Mouse (Mus musculus) kidney, postnatal 4 days (tissue): ENCODE results near the gene Vti1b.
"Not testable (repeated sequence)": the region's sequence is repeated elsewhere in the genome, so short reads cannot be mapped to it uniquely, and the experiment has no call there.

Experiments
- DNase-seq, 2 experiments: peaks; one replicate each; pipeline ENCODE4 v3.0.0; 2021; ENCODE audit warnings: mixed read lengths in 2 of 2

Vti1b gene

DNA sequence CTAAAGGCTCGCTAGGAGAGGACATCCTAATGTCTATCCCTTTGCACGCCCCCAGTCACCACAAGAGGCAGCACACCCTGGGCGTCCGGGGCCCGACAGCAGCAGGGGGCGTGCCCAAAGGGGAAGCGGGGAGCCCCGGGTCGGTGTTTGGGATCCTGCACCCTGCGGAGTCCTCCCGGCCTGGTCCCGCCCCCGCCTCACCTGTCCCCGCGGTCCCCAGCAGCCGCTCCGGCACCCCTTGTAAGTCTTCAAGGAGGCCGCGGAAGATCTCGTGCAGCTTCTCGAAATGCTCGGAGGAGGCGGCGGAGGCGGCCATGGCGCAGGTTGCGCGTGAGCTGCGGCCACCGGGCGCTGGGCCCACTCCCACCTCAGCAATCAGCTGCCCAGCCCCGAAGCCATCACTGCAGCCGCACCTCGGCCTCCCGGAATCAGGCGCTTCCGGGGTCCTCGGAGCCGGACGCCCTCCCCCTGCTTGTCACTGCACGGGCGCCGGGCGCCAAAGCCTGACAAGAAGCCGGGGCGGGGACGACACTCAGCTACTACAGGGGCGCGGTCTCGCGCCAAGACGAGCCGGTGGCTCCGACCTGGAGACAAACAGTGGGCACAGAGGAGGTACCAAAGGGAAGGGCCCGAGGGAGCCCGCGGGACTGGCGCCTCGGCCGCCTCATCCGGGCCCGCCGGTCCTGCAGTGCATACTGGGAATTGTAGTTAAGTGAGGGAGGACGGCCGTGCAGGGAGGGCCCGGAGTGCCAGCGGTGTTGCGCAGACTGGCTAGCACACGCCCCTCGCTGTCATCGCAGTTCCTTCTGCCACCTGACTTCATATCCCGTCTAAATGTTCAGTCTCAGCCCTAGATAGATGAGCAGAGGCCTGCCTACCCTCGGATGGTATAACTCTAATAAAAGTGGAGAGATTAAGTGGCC, at the start of gene Vti1b:
Gene Vti1b (minus strand): TSS at position 649 of the 923 bp plus-strand sequence.
- peak; percentile 86 to 94 for DNase-seq

DNA sequence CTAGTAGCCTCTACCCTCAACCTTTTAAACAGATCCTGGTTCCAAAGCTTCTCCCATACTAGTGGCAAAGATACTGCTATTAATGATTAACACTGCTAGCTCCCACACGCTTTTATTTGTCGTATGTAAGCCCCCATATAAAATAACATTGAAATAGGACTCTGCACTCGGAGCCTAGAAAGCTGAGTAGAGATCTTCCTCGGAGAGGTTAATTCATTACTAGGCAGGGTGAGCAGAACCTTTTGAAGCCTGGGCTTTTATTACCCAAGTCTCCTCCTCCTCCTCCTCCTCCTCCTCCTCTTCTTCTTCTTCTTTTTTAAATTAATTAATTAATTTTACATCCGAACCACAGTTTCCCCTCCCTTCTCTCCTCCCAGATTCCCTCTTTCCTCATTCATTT, 45.0 kb upstream of the Vti1b start:
- no peak for DNase-seq

DNA sequence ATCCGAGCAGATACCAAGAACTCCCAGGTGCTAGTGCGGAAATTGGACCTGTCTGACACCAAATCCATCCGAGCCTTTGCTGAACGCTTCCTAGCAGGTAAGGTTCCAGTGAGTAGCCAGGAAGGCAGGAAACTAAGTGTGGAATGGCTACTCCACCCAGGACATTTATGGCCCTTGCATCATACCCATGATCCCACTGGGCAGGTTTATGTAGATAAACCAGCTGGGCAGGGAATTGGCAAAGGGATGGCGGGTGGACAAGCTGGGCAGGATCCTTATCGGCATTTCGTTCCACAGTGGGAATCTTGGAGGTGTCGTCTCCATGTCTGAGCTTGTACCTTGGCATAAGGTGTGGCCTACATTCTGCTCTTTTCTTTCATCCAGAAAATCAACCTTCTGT, 39.0 kb upstream of the Vti1b start:
- DNase-seq, result no peak

DNA sequence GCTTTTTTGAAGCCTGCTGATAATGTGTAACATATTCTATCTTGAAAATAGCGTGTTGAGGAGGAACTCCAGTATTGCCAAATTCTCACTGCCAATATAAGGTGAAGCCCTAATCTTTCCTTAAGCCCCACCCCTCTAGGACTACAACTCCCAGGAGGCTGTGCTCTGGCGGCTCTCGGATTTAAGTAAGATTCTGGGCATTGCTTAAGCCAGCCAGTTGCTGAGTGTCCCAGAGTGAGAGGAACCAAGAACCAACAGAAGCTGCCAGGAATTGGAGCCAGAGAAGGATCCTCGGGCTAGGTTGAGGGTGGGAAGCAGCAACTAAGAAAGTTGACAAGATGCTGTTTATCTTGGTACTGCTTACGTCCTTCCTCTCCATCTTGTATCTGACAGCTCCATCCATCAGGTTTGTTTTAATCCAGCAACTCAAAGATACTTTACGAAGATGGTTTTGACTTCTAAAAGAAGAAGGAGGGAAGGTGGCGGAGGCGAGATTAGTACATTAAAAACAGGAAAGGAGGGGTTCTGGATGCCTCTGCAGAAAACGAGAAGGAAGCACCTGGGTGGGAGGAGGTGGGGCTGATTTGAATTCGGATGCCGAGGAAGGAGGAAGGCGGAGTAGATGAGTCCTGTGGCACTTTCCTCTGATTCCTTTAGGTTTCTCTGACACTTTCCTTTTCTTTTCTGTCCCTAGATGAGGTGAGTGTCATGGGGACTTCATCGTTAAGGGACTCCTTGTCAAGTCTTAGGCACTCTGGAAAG, 36.4 kb upstream of the Vti1b start, which contains the start of gene Rdh12:
Gene Rdh12 (plus strand): TSS at position 212 of the 762 bp plus-strand sequence.
- peak; percentile 44 to 46 for DNase-seq

DNA sequence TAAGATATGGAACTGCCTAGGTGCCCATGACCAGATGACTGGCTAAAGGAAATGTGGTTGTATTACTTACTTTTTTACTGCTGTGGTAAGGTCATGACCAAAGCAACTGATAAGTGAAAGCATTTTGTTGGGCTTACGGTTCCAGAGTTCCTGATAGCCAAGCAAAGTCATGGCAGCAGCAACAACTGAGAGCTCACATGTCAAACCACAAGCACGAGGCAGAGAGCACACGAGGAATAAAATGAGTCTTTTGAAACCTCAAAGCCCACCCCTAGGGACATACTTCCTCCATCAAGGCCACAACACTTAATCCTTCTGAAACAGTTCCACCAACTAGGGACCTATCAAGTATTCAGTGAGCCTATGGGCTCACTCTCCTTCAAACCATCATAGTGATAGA, 29.4 kb upstream of the Vti1b start:
- DNase-seq, result no peak

DNA sequence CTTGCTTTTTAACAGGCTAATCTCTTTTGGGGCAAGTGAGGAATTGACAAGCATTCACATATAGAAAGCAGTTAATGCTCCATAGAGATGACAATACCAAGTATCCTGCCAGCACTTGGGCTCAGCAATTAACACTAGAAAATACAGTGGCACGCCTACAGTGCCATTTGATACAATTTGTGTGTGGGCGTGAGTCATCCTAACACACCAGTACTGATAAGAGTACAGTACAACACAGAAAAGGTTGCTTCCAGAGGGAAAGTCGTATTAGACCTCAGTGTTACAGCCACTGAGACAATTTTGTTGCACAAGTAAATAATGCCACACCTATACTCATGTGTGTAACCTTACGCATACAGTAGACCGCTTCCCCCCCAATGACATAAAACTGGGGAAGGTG, 24.6 kb upstream of the Vti1b start:
- DNase-seq, result no peak

DNA sequence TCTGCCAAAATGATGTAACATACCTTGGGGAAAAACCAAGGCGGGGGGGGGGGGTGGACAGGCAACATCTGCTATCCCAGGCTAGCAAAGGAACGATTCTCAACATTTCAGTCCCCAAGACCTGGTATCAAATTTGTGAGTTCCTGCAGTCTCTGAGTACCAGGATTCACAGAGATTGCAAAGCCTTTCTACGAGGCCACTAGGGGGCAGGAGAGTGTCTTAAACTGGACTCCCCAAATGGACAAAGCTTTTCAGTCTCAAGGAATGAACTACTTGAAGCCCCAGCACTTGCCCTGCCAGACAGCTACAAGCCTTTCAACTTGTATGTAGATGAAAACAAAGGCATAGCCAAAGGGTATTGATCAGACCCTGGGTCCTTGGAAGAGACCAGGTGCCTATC, 21.0 kb upstream of the Vti1b start:
- peak; percentile 81 to 86 for DNase-seq

DNA sequence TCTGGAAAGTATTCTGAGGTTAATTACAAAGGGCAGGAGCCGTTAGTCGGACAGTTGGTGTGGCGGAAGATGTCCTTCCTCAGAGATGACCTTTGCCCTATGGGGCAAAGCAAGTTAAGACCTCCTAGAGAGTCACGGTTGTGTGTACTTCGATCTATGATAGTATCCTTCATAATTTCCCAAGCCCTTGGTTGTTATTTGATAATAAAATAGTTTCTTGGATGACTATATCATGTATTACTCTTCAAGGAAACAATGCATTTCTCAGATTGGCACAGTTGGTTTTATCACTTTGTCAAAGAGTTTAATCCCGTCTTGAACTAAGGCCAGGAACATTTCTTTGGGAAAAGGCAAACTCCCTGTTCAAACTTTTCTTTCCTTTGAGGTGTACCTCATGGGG, 19.7 kb upstream of the Vti1b start, which contains the start of gene Rdh11:
Gene Rdh11 (minus strand): TSS at position 101 of the 400 bp plus-strand sequence.
- no peak for DNase-seq

DNA sequence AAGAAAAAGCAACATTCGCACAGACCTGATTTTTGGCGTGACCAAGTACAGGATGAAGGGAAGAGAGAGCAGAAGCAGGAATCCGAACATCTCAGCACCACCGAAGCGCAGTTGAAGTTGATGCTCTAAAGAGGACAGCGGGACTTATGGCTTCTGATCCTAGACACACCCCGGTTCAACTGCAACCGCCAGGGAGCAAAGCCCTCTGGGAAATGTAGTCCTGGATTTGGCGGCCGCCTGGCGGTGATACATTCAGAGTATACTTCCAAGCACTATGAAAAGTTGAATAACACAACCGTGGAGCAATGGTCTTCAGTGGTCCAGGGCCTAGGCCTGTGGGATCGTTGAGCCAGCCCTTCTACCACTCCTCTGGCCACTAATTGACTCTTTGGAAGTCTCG, 19.2 kb upstream of the Vti1b start:
- DNase-seq, result peak; percentile 83 to 87

DNA sequence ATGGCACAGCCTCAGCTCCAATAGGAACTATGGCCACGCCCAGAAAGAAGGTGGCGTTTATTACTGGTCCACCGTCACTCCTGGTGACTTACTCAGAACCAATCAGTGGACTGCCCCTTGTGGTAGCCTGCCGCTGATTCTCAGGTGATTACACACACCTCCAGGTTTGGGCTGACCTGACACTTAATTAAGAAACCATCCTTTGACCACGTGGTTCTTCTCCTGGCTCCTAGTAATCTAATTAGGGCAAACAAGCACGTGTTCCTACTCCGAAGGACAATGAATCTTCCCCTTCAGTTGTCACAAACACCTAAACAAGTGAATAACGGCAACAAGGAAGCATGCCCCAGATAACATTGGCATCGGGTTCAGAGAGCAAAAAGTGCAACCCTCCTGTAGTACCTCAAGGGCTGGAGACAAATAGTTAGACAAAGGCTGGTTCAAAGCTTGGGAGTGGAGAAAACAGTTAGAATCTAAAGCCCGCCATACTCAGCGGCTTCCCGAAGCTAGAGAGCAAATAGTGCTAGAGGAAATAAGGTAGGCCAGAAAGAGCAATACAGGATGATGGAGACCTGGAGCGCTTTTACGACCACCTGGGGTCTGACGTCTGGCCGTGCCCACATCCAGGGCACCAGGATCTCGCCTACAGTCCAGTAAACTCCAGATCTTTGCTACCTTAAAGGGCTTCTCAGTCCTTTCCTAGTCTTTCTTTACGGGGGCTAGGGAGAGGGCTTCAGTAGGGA, 18.6 kb upstream of the Vti1b start:
- DNase-seq, result peak; percentile 68 to 81

DNA sequence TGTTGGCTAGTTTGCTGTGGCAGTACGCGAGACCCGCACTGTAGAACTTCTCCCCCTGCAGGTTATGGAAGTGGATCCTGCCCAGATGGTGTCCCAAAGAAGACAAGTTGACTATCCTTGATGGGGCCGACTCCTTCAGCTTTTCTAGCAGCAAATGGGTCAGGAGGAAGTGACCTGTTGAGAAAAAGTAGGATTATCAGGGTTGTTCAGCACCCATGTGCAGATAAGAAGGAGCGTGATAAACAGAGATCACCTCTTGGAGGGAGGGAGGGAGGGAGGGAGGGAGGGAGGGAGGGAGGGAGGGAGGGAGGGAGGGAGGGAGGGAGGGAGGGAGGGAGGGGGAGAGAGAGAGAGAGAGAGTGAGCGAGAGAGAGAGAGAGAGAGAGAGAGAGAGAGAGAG, 12.7 kb upstream of the Vti1b start:
- DNase-seq, result not testable (repeated sequence)

DNA sequence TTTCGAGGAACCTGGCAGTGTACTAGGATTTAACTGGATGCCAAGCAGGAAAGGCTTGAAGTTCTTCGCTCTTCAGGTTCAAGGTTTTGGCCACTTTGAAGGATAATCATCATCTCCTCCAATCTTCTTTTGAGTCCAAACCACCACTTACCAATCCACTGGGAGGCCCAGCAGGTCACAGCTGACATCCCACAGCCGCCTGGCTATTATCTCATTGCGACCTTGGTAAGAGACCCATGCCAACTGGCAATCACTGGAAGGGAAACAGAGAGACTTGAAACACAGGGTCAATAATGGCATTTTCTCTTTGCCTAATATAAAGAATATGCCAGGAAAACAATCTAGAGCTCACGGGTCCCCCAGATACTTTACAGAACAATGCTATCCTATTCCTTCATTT, 3.5 kb upstream of the Vti1b start:
- DNase-seq, result no peak

DNA sequence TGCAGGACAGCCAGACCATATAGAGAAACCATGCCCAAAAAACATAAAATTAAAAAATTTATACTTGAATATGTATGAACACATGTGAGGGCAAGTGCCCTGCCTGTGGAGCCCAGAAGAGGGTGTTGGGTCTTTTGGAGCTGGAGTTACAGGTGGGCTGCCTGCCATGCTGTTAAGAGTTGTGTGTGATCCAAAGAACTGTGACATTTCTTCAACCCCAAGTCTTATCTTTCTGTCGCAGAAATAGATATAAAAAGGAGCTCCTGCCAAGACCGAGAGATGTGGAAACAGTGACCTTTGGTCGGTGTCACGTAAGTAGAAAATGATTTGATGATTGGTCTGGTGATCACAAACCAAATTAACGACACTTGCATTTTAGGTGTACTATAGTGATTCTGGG, 1.3 kb upstream of the Vti1b start:
- DNase-seq, result peak in 1 of 2 experiments; percentile 21

DNA sequence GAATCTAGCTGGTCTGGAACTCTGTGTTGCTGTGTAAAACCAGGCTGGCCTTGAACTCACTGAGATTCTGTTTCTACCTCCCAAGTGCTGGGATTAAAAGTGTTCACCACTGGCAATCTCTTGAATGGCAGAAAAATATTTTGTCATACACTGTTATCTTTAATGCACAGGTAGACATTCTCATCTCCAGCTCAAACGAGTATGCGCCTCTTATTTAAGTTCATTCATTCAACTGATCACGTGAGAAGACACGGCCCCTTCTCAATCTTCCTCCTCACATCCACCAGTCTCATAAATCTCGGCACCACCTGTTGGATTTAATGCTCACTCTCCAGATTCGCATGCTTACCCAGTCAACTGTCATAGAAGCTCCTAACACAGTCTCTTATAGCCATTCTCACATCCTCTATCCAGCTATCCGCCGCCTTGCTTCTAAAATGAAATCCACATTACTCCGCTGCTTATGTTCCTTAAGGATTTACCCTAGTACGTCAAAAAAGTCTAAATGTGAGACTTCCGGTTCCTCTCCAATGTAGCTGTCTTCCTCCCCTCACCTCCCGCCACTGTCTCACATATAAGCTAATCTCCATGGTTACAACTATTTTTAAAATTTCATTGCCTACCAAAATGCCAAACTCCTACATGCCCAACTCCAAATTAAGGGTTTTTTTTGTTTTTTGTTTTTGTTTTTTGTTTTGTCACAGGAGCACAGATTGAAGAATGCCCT, 1.0 kb downstream of the Vti1b start:
- DNase-seq, result peak in 1 of 2 experiments; percentile 8

DNA sequence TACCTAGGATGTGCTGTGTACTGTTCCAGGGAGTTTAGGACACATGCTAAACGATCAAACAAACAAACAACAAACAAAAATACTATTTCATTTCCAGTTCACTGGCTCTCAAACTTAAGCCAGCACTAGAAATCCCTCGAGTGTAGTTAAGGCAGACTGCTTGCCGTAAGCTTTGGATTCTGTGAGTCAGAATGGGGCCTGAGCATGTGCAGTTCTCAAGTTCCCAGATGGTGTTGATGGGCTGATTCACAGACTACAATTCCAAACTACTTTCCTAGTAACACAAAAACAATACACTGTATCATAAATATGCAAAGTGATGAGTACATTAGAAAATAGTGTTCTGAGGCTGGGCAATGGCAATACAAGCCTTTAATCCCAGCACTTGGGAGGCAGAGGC, 2.0 kb downstream of the Vti1b start:
- no peak for DNase-seq

DNA sequence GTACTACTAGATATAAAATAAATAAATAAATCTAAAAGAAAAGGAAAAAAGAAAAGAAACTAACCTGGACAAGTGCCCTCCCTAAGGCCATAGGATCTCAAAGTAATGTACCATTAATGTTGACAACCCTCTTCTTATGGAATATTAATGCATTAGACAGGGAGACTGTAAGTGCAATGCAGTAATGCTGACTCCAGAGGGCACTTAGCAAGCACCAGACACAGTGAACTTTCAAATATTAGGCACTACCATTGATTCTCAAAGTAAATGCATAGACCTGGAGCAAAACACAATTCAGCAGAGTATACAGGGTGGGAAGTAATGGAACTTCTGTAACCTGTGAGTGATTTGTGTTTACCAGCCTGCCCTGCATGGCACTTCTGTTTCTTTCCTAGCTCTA, 3.3 kb downstream of the Vti1b start:
- DNase-seq, result no peak

DNA sequence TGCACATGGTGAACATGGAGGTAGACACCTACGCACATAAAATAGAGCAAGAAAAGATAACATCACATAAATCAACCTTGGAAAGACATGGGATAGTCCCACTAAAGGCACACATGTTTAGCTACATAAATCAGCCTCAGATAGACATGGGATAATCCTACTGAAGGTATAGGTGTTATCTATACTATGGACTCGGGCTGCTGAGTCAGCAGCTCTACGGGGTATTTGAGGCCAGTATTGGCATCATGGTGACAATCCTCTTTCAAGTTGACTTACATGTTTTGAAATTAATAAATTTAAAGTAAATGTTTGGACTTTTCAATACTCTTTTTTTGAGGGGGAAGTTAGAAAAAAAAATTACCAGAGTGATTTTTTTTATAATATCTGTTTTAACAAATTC, 9.6 kb downstream of the Vti1b start:
- no peak for DNase-seq

DNA sequence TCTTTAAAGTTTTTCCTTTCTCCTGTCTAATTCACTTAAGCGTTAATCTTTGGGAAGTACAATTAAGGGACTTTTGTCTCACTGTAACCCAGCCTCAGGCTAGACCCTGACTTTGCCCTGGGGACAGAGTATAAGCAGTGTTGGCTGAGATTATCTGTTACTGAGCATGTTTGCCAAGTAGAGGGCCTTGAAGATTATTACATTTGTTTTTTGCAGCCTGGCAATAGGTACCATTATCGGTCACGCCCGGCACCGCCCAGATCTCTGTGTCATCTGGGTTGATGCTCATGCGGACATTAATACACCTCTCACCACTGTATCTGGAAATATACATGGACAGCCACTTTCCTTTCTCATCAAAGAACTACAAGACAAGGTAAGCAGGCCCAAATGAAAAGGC, 22.8 kb downstream of the Vti1b start:
- no peak for DNase-seq

DNA sequence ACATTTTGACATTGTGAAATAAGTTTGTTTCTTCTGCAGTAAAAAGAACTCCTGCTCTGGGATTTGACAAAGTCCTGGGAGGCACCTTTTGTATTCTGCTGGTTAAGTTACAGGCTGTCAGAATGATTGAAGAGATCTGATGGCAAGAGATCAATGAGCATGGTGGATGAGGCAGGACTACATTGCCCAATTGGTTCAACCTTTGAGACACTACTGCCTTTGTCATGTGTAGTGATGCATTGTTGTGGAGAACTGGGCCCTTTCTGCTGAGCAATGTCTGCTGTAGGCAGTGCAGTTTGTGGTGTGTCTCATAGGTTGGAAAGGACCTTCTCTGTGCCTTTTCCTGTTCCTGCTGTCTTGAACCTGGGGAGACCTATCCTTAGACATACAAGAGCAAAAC, 31.1 kb downstream of the Vti1b start:
- no peak for DNase-seq

DNA sequence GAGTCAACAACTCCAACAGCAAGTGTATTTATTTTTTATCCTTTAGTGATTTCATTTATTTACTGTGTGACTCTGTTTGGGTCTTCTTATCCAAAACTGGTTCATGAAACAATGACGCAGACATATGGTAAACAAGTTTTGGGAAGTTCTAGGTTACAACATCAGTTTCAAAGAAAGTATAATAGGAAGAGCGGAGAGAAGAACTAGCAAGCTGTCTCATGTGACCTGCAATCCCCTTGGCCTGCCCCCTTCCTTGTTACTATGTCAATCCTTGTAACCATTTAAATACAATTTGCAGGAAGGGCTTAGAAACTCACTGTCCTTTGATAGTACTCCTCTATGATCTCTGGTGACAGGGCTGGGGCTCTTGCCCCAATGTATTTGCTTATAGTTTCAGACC, 31.7 kb downstream of the Vti1b start:
- no peak for DNase-seq

DNA sequence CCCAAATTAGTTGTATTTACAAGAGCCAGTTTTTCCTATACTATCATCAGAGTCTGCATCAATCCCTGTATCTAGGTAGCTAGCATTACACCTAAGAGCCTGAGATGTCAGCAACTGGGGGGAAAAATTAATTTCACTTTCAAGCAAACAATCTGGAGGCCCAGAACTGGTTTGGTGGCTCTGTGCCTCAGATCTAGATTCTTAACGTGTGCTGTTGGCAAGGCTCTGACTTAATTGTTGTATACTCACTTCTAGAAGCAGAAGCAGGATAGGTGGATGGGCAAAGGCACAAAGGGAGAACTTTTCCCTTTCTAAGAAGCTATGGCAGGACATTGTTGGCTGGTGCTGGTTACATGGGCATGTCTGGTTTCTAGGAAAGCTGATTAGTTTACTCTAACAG, 33.0 kb downstream of the Vti1b start:
- no peak for DNase-seq

DNA sequence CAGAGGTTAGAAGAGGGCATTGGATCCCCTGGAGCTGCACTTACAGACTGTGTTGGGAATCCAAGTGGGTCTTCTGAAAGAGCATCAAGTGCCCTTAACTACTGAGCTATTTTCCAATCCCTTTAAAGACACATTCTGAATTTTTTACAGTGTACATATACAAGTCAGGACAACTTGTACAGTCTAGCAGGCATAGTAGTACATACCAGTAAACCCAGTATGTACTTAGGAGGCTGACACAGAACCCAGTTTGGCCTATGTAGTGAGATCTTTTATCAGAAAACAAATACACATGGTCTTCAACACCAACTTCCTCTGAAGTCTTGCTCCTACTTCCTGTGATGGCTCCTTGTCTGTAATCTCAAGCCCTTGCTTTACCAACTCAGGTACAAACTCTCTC, 33.5 kb downstream of the Vti1b start:
- DNase-seq, result no peak
